ENCODE assay signal across 21 mouse cellular contexts in genomic region chr4:141459766-141460165, GRCm38 (mm10). TPM values are rescaled to one million over a fixed set of nuclear protein-coding genes. Genes with fewer than 3 reads are reported as not detected.
"Had no signal": no experiment of that assay in that cellular context is flagged by ENCODE, and none has a peak within 500 bp of the region (broad histone marks: within the 10 kb centered on the region; RNA-seq: fewer than 3 reads in every experiment).

No protein-coding gene starts in this region.

- ATAC-seq: liver, embryonic 12.5 days; midbrain, embryonic 16.5 days had no signal

- DNase-seq: lung, adult 18-20 months; lung, embryonic 14.5 days; lung, postnatal 4 days; midbrain, embryonic 14.5 days; right cerebral cortex, postnatal 14 days; thymus, adult 2 months; thymus, postnatal 25 days; thymus, postnatal 4 days had no signal

- H3K4me2 ChIP-seq: liver, embryonic 12.5 days; lung, embryonic 14.5 days; midbrain, embryonic 12.5 days; neural tube, embryonic 12.5 days; neural tube, embryonic 15.5 days had no signal

- H3K27me3 ChIP-seq: liver, embryonic 12.5 days; midbrain, embryonic 12.5 days; neural tube, embryonic 12.5 days; neural tube, embryonic 15.5 days had no signal

- H3K9me3 ChIP-seq: liver, embryonic 12.5 days; midbrain, embryonic 10.5 days; midbrain, embryonic 12.5 days; neural tube, embryonic 12.5 days; neural tube, embryonic 15.5 days had no signal

- H3K4me3 ChIP-seq: liver, embryonic 12.5 days; midbrain, embryonic 10.5 days; midbrain, embryonic 12.5 days; myocyte; neural tube, embryonic 12.5 days; neural tube, embryonic 15.5 days had no signal

- H3K27ac ChIP-seq: liver, embryonic 12.5 days; liver, embryonic 14.5 days; midbrain, embryonic 10.5 days; midbrain, embryonic 12.5 days; neural tube, embryonic 12.5 days; neural tube, embryonic 15.5 days had no signal

- H3K9ac ChIP-seq: liver, embryonic 12.5 days; liver, embryonic 14.5 days; lung, embryonic 14.5 days; midbrain, embryonic 12.5 days; neural tube, embryonic 12.5 days; neural tube, embryonic 15.5 days had no signal

RNA-seq across cellular contexts. Expression of gene Srarp, which starts 23.9 kb away (rescaled TPM):
- total RNA-seq: megakaryocyte, adult 5-6 weeks; megakaryocyte-erythroid progenitor cell, adult 5-6 weeks had no signal
- polyA plus RNA-seq: liver, embryonic 12.5 days; liver, embryonic 14.5 days; liver, embryonic 16.5 days; lung, embryonic 14.5 days; lung, embryonic 16.5 days; midbrain, embryonic 10.5 days; myocyte; neural tube, embryonic 12.5 days; spleen, adult 2 months had no signal

RNA-seq across cellular contexts. Expression of gene Hspb7, which starts 39.2 kb away (rescaled TPM):
- total RNA-seq: megakaryocyte, adult 5-6 weeks; megakaryocyte-erythroid progenitor cell, adult 5-6 weeks had no signal
- polyA plus RNA-seq: midbrain, embryonic 10.5 days; midbrain, embryonic 14.5 days; midbrain, embryonic 16.5 days; neural tube, embryonic 12.5 days had no signal

RNA-seq across cellular contexts. Expression of gene Clcnkb, which starts 44.0 kb away (rescaled TPM):
- total RNA-seq: megakaryocyte, adult 5-6 weeks; megakaryocyte-erythroid progenitor cell, adult 5-6 weeks had no signal
- polyA plus RNA-seq: liver, embryonic 12.5 days; liver, embryonic 14.5 days; liver, embryonic 16.5 days; lung, embryonic 14.5 days; midbrain, embryonic 10.5 days; midbrain, embryonic 12.5 days; midbrain, embryonic 14.5 days; midbrain, embryonic 16.5 days; neural tube, embryonic 12.5 days had no signal
